Mouse (Mus musculus) testis, adult 2 months (tissue): Measurements from ENCODE around the gene Pfn4. TPM values are rescaled to one million over a fixed set of nuclear protein-coding genes. Genes with fewer than 3 reads are reported as not detected.
"Not testable (repeated sequence)": the region's sequence is repeated elsewhere in the genome, so short reads cannot be mapped to it uniquely, and the experiment has no call there.

ENCODE experiments used
- H3K27ac ChIP-seq: fragments of 200-500 bp; 2 replicates; pipeline ENCODE4 v1.5.1; 2012; ENCODE audit warnings: low read depth, low read length; ENCODE audit not compliant: control insufficient read depth, insufficient read depth
- H3K27me3 ChIP-seq: fragments of 200-500 bp; 2 replicates; pipeline ENCODE4 v1.6.1; 2012; ENCODE audit warnings: mild to moderate bottlenecking, low read length, moderate library complexity; ENCODE audit not compliant: control insufficient read depth, insufficient read depth
- H3K36me3 ChIP-seq: fragments of 200-500 bp; 2 replicates; pipeline ENCODE4 v1.6.1; 2012; ENCODE audit warnings: mild to moderate bottlenecking, low read length; ENCODE audit not compliant: control insufficient read depth, insufficient read depth
- H3K4me1 ChIP-seq: fragments of 200-500 bp; 2 replicates; pipeline ENCODE4 v1.6.1; 2012; ENCODE audit warnings: low read length; ENCODE audit not compliant: control insufficient read depth, insufficient read depth
- H3K4me3 ChIP-seq: fragments of 200-500 bp; 2 replicates; pipeline ENCODE4 v1.5.1; 2012; ENCODE audit warnings: low read depth, mild to moderate bottlenecking, low read length, moderate library complexity, mixed read lengths; ENCODE audit not compliant: control insufficient read depth
- CTCF ChIP-seq: fragments of 200-500 bp; IDR thresholded peaks from 2 replicates; pipeline ENCODE4 v1.5.1; 2012; ENCODE audit warnings: low read depth, mild to moderate bottlenecking, inconsistent platforms, low read length, moderate library complexity; ENCODE audit not compliant: control insufficient read depth, insufficient read depth, insufficient replicate concordance
- POLR2A ChIP-seq: fragments of 200-500 bp; IDR thresholded peaks from 2 replicates; pipeline ENCODE4 v1.6.1; 2012; ENCODE audit warnings: low read depth, mild to moderate bottlenecking, inconsistent platforms, low read length, moderate library complexity; ENCODE audit not compliant: control insufficient read depth
- polyA plus RNA-seq: library from polyadenylated mRNA; depleted of rRNA; stranded (reverse); fragments of >200 nt; gene quantifications from 2 replicates; pipeline ENCODE4 v1.2.3, GENCODE M21; 2012

The Pfn4 gene
- polyA plus RNA-seq, 1 experiment: 173 TPM

DNA sequence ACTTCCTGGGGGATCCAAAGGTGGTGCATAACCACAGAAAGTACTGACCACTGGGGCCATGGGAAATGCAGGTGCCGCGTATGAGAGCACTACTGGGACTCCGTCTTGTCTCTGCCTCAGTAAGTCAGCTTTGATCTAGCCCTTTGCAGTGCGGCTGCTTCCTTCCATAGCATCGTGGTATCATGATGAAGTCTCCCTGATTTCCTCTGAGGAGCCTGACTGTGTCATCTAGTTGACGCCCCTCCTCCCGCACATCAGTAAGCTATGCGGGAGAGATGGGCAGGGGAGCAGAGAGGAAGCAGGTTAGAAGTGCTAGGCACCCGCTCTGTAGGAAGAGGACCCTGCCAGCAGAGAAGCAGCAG is 6.7 kb downstream of the Pfn4 start:
- Histone ChIP-seq H3K27me3 (no peaks in the 10 kb centered on the region), H3K4me1 (no peaks in the 10 kb centered on the region; the same call in 1 of the 2 replicates), H3K4me3 (peak overlapping the region; percentile 27; the same call in 1 of the 2 replicates), H3K36me3 (no peaks in the 10 kb centered on the region; the same call in 1 of the 2 replicates), H3K27ac (no peak overlapping the region)
- TF ChIP-seq CTCF (no peak), POLR2A (no peak)

DNA sequence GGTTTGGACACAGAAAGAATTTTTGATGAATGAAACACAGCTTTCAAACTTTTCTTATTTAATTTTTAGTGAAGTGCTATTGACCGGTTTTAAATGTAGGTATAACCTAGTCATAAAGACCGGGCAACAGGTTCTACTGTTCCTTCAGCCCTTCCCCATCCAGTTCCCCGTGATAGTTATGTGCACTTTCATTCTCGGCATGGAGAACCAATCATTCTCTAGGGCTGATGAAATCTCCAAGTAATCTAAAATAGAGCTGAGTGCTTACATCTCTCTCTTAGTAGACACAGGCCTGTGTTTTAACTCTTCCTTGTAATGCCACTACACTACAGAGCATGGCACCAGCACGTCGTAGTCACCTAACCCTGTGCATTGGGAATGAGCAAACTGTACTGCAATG is 8.9 kb downstream of the Pfn4 start:
- Histone ChIP-seq H3K4me1 (no peaks in the 10 kb centered on the region; the same call in 1 of the 2 replicates), H3K36me3 (no peaks in the 10 kb centered on the region; the same call in 1 of the 2 replicates), H3K27me3 (no peaks in the 10 kb centered on the region), H3K4me3 (no peak overlapping the region), H3K27ac (no peak overlapping the region)
- no peak for TF ChIP-seq POLR2A
- no peak for TF ChIP-seq CTCF

DNA sequence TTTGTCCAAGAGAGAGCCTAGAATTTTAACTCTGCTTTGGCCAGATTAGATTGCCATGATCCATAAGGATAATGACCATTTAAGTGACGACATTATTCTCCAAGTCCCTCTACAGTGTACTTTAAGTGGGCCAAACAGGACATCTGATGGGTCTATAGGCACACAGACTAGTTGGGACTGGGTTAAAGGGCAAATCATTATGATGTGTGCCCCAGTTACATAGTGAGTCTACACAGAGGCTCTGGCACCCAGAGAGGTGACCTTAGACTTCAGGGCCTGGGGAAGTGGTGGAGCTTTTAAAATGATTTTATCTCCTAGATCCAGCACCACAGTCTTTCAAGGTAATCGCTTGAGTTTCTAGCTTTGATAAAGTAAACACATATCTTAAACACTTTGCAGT is 11.4 kb downstream of the Pfn4 start:
- no peaks in the 10 kb centered on the region; the same call in 1 of the 2 replicates for H3K4me1 ChIP-seq
- H3K27ac ChIP-seq: no peak overlapping the region
- H3K27me3 ChIP-seq: no peaks in the 10 kb centered on the region
- no peaks in the 10 kb centered on the region; the same call in 1 of the 2 replicates for H3K36me3 ChIP-seq
- no peak for TF ChIP-seq CTCF
- TF ChIP-seq POLR2A: no peak
- H3K4me3 ChIP-seq: peak overlapping the region; percentile 8; the same call in 1 of the 2 replicates

DNA sequence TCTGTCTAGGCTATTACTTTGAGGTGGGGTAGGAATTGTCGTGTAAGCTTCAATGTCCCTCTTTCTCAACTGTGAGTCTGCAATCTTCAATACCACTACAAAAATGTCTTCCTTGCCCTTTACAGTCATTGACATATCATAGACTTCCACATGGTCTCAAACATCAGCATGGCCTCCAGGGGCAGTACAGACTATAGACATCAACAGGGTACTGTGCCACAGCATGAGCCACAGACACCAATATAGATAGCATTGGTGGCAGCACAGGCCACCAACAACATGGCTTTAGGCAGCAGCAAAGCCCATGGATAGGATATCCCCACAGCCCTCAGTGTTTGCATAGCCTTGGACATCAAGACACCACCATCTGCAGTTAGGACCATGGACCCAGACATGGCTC is 12.4 kb downstream of the Pfn4 start:
- H3K36me3 ChIP-seq: no peaks in the 10 kb centered on the region; the same call in 1 of the 2 replicates
- H3K4me3 ChIP-seq: no peak overlapping the region
- no peak overlapping the region for H3K27ac ChIP-seq
- H3K4me1 ChIP-seq: no peaks in the 10 kb centered on the region
- H3K27me3 ChIP-seq: no peaks in the 10 kb centered on the region
- TF ChIP-seq POLR2A: no peak

DNA sequence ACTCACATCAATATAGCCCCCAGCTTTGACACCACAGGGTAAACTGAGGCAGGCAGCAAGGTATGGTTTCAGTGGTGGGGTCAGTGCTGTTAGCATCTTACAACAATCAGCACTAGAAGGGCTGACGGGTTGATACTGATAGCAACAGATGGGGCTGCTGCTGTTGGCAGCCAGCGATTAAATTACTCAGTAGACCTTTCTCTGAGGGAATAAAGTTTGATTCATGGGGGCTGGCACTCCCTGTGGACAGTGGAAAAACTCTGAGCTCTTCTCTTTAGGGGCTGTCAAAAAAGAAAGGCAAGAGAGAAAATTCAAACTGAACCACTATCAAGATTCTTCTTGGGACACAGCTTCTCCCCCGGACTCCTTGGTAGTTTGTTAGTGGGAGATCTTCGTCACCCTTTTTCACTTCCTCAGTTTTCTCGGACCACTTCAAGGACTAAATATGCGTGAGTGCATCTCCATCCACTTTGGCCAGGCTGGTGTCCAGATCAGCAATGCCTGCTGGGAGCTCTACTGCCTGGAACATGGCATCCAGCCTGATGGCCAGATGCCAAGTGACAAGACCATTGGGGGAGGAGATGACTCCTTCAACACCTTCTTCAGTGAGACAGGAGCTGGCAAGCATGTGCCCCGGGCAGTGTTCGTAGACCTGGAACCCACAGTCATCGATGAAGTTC is 13.0 kb downstream of the Pfn4 start:
- not testable (repeated sequence) for H3K36me3 ChIP-seq, H3K4me1 ChIP-seq, H3K4me3 ChIP-seq, H3K27me3 ChIP-seq, H3K27ac ChIP-seq

DNA sequence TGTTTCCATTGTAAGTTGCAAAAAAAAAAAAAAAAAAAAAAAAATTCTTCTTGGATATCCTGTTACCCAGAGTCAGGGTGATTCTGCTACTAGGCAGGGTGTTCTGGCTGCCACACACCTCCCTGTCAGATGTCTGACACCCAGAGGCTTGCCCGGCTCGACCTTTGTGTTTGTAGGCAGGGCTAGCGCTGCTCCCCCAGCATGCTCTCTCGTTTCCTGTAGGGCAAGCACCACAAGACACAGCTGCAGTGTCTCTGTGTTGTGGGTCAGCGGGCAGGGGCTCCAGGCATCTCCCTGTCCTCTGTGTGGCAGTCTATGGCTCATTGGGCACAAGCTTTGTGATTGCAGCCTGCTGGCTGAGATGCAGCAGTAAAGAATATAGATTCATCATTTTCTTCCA is 14.8 kb downstream of the Pfn4 start:
- no peak overlapping the region for H3K4me3 ChIP-seq
- no peaks in the 10 kb centered on the region for H3K36me3 ChIP-seq
- no peaks in the 10 kb centered on the region for H3K4me1 ChIP-seq
- TF ChIP-seq POLR2A (no peak), CTCF (no peak)
- H3K27ac ChIP-seq: no peak overlapping the region
- H3K27me3 ChIP-seq: no peaks in the 10 kb centered on the region

DNA sequence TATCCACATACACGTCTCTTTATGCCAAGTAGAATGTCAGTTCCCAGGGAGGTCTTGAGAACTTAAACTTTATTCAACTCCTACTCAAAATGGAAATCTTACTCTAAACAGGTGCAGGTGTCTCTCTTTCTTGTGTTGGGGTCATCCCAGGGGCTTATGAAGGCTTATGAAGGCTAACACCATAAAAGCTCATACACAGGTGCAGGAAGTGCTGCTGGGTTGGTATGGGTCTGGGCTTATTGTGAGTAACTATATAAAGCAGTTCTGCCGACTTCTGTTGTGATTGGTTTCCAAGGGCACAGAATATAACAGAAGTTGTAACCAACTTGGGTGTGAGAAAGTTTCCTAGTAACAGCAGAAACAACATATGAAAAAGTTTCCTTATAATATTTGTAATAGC is 15.6 kb downstream of the Pfn4 start:
- TF ChIP-seq CTCF: no peak
- TF ChIP-seq POLR2A: no peak

DNA sequence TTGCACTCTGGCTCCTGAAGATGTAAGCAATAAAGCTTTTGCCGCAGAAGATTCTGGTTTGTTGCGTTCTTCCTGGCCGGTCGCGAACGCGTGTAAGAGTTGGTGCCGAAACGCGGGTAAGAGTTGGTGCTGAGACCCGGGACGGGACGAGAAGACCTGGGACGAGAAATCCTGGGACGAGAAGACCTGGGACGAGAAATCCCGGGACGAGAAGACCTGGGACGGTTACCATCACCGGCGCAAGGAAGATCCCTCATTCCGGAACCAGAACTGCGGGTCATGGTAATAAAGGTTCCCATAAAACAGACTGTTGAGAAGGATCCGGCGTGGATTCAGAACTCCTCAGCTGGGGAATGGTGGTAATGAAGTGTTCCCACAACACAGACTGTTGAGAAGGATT is 19.3 kb downstream of the Pfn4 start:
- H3K27ac ChIP-seq, H3K36me3 ChIP-seq, H3K4me3 ChIP-seq, H3K27me3 ChIP-seq, H3K4me1 ChIP-seq: not testable (repeated sequence)

More for the DNA sequence above, 15.6 kb downstream of the Pfn4 start:
- H3K27me3 ChIP-seq: no peaks in the 10 kb centered on the region
- H3K4me3 ChIP-seq: no peak overlapping the region
- no peak overlapping the region for H3K27ac ChIP-seq
- H3K4me1 ChIP-seq: no peaks in the 10 kb centered on the region
- H3K36me3 ChIP-seq: no peaks in the 10 kb centered on the region
